ENCODE assay signal across 15 mouse cellular contexts in genomic region chr3:18421886-18422575, GRCm38 (mm10).
A peak's percentile ranks its signal among the peaks of the same experiment; 100 is the strongest.
DNase-seq lines count a peak whose midpoint lies in the region; ATAC-seq and TF ChIP-seq lines count a peak whose summit lies in the region.
"Had no signal": no experiment of that assay in that cellular context is flagged by ENCODE, and none has a peak within 500 bp of the region (broad histone marks: within the 10 kb centered on the region; RNA-seq: fewer than 3 reads in every experiment).

No protein-coding gene starts in this region.

- no peak for TF ChIP-seq CTCF in left cerebral cortex, adult 2 months (IDR thresholded peaks at IDR 0.05)

- WGBS in forebrain, embryonic 16.5 days: 56% methylated on average over 4 of the region's 4 CpGs

- no peak overlapping the region for H3K27ac ChIP-seq in left cerebral cortex, adult 2 months
- H3K27ac ChIP-seq in forebrain, embryonic 16.5 days (ENCODE audit: low read length): no peak overlapping the region
- H3K27ac ChIP-seq: heart, adult 2 months; hindbrain, embryonic 13.5 days; midbrain, embryonic 15.5 days; neural tube, embryonic 13.5 days had no signal

- no peaks in the 10 kb centered on the region for H3K4me1 ChIP-seq in forebrain, embryonic 16.5 days (replicated peaks; ENCODE audit: control insufficient read depth, insufficient read depth, low read length)
- H3K4me1 ChIP-seq: hindbrain, embryonic 13.5 days; midbrain, embryonic 15.5 days; neural tube, embryonic 13.5 days had no signal

- intact Hi-C loops in left cerebral cortex, postnatal 14 days (cut with DNase I): no loop called here
- intact Hi-C loops in left cerebral cortex, adult 2 months (cut with DNase I): loop anchor here (5.0 kb wide), 1 partner anchor 250 kb away; no protein-coding TSS in a partner anchor
- intact Hi-C loops in left cerebral cortex, postnatal 36 days (cut with DNase I): no loop called here

- no peaks in the 10 kb centered on the region for H3K9me3 ChIP-seq in forebrain, embryonic 16.5 days (ENCODE audit: control insufficient read depth, low read length)
- H3K9me3 ChIP-seq: hindbrain, embryonic 13.5 days; midbrain, embryonic 15.5 days; neural tube, embryonic 13.5 days had no signal

- H3K9ac ChIP-seq in forebrain, embryonic 16.5 days (replicated peaks; ENCODE audit: low read depth, low read length): no peak overlapping the region
- H3K9ac ChIP-seq: hindbrain, embryonic 13.5 days; midbrain, embryonic 15.5 days; neural tube, embryonic 13.5 days had no signal

- no peak overlapping the region for H3K4me3 ChIP-seq in left cerebral cortex, adult 2 months
- H3K4me3 ChIP-seq in forebrain, embryonic 16.5 days (replicated peaks; ENCODE audit: low read length): no peak overlapping the region
- H3K4me3 ChIP-seq: heart, adult 2 months; hindbrain, embryonic 13.5 days; midbrain, embryonic 15.5 days; neural tube, embryonic 13.5 days had no signal

- peak; percentile 11 to 52 for DNase-seq in frontal cortex, postnatal 36 days (ENCODE audit: low spot score in 2 of 2)
- DNase-seq in frontal cortex, postnatal 10 days (ENCODE audit: low spot score in 2 of 2): no peak
- DNase-seq in left cerebral cortex, postnatal 14 days (ENCODE audit: low spot score in 2 of 2): peak; percentile 9 to 16
- no peak for DNase-seq in left cerebral cortex, adult 2 months (ENCODE audit: extremely low spot score in 1 of 2, low spot score in 2 of 2)
- DNase-seq in left cerebral cortex, postnatal 36 days (ENCODE audit: low spot score in 2 of 2): peak; percentile 5
- no peak for DNase-seq in yolk sac, embryonic 10.5 days (ENCODE audit: low spot score)
- DNase-seq in thymus, adult 18-20 months: no peak
- DNase-seq: adrenal gland, postnatal 10 days; cerebellum, adult 11 months; heart, adult 2 months; kidney, adult 11 months had no signal

- no peaks in the 10 kb centered on the region for H3K36me3 ChIP-seq in forebrain, embryonic 16.5 days (ENCODE audit: control insufficient read depth, insufficient read depth)
- H3K36me3 ChIP-seq: hindbrain, embryonic 13.5 days; midbrain, embryonic 15.5 days; neural tube, embryonic 13.5 days had no signal

- no peak overlapping the region for H3K4me2 ChIP-seq in forebrain, embryonic 16.5 days (ENCODE audit: low read length)
- H3K4me2 ChIP-seq: hindbrain, embryonic 13.5 days; midbrain, embryonic 15.5 days; neural tube, embryonic 13.5 days had no signal

- no peaks in the 10 kb centered on the region for H3K27me3 ChIP-seq in forebrain, embryonic 16.5 days (replicated peaks; ENCODE audit: control insufficient read depth, insufficient read depth, low read length)
- H3K27me3 ChIP-seq: hindbrain, embryonic 13.5 days; midbrain, embryonic 15.5 days; neural tube, embryonic 13.5 days had no signal

- peak; percentile 64 for ATAC-seq in forebrain, embryonic 16.5 days
- ATAC-seq: midbrain, embryonic 15.5 days had no signal

Comparison
In these comparisons a context has a peak if more than half of its experiments do, and no peak if none do; other contexts are left out.
1. DNase-seq: peak in frontal cortex, postnatal 36 days (2 of 2), left cerebral cortex, postnatal 14 days (2 of 2) and left cerebral cortex, postnatal 36 days (2 of 2); none in frontal cortex, postnatal 10 days (0 of 2), left cerebral cortex, adult 2 months (0 of 2), yolk sac, embryonic 10.5 days (single experiment) and thymus, adult 18-20 months (0 of 2).